Mouse (Mus musculus) hematopoietic stem cell, adult 5-6 weeks (primary cell): Measurements from ENCODE around the gene Gimap5. TPM values are rescaled to one million over a fixed set of nuclear protein-coding genes. Genes with fewer than 3 reads are reported as not detected.
A peak's percentile ranks its signal among the peaks of the same experiment; 100 is the strongest.

Experiments used
- ATAC-seq, 2 experiments: fragments of 125-278 bp in 1 of 2; replicated peaks in 1 of 2; 2 replicates each; pipeline ENCODE4 v1.8.0; 2016 to 2017; ENCODE audit warnings: inconsistent platforms in 2 of 2, mild to moderate bottlenecking in 2 of 2, moderate number of reproducible peaks in 2 of 2, low read depth in 1 of 2, moderate TSS enrichment in 1 of 2; ENCODE audit not compliant: low FRiP score in 2 of 2, poor library complexity in 2 of 2, severe bottlenecking in 2 of 2, insufficient read depth in 1 of 2, low TSS enrichment in 1 of 2
- total RNA-seq: library from RNA; stranded (forward); fragments of 172-1452, 232-1000 nt; gene quantifications from 2 replicates; pipeline ENCODE4 v1.2.3, GENCODE M21; 2017

Gimap5 gene
- total RNA-seq = 39.8 and 45.8 TPM in 2 replicates

DNA sequence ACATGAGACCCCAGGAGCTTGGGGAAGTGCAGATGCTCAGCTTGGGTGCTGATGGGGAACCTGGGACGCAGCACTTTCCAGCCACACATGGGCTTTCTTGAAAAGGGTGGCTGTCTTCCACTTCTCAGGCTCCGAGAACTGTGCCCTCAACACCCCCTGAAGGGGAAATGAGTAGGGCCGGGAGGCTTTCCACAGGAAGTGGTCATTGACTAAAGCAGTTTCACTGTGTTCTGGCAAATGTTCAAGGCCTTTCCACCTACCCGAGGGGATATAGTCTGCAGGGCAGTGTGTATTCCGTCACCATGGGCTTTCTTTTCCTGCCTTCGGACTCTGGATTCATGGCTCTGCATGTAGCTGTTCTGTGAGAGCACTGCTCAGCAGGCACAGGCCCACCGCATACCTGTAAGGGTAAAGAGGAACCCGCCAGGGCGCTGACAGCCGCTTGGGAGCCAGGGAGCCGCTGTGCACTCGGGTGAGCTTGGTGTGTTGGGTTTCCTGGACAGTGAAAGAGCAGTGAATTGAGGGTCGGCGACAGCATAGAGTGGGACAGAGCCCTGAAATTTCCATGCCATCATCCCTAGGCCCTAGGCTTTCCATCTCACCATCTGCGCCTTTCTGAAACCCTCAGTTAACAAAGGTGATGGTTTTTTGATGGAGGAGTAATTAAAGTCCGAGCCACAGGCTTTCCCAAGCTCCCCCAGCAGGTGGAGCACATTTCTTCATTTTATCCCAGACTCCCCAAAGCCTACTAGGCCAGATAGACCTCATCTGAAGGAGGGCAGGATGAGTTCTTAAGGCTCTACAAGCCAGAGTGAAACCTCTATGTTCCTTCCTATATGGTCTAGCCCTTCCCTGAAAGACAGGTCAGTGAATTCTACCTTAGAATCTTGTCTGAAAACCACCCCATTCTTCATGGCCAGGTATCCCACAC, at the start of gene Gimap5:
Gimap5 (plus strand) TSS at position 239 of the 931 bp plus-strand sequence.
- peak; percentile 80 to 85 for ATAC-seq

DNA sequence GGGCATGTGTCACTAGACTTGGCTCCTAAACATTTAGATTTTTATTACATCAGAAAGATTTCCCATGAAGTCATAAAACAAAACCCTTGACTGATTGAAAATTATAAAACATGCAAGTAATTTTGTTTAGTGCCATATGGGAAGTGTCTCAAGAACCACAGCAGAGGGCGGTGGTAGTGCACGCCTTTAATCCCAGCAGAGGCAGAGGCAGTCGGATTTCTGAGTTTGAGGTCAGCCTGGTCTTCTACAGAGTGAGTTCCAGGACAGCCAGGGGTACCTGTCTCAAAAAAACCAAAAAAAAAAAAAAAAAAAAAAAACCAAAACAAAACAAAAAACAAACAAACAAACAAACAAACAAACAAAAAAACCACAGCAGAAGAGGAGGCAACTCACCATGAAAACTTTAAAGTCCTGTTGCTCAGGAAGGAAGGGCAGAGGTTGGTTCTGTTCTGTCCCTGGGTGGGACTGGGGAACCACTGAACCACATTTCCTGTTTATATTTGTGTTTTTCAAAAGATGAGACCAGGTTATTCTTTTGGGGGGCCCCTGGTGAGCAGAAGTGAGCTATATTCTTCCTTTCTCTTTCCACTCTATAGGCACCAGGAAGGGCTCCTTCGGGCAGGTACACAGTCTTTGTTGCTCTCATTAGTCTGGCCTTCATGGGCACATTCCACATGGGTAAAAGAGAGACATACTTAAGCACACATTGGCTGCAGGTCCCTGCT, 49.0 kb upstream of the Gimap5 start:
- no peak for ATAC-seq

DNA sequence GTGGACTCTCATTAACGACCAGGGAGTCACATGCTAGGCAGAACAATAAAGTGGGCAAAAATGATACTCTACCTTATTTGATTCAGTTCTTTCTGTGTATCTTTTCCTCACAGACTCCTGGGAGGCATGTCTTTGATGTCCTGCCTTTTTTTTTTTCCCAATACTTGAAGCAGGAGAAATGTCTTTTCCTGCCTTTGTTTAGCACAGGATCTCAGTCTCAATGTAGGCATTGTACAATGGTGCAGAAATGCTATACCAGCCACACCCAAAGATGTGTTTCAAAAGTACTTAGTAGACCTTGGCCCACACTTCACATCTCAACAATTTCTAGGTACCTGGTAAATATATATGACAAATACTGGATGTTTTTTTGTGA, 48.5 kb upstream of the Gimap5 start:
- no peak for ATAC-seq

DNA sequence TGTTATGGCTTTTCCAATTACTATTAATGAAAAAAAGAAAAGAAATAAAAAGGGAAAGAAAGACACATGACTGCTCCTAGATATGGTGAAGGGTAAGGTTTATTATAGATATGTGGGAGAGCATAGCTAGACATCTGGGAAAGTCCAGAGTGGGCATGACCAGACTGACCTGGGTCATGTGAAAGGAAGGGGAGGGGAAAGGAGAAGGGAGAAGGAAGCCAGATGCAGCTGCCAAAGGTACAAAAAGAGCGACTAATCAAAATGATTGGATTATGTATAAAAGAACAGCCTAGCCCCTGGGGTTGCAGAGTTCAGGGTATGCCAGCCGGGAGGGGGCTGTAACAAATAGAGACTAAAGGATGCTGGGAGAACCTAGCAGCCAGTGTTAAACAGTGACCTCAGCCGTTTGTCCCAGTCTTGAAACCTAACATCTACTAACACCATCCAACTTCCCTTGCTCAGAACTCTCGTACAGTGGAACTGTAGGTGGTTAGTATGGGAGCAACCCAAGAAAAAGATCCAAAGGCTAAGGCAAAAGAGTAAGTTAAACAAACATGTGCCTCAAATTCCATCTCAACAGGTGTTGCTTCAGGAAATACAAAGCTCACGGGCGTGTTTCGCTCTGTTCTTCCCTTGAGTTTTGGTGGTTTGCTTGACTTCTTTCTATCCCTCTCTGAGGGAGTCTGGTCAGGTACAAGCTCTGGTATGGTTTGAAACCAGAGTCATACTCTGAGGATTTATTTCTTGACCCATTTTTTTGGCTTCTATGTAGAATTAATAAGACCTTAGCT, 47.7 kb upstream of the Gimap5 start:
- ATAC-seq = no peak

DNA sequence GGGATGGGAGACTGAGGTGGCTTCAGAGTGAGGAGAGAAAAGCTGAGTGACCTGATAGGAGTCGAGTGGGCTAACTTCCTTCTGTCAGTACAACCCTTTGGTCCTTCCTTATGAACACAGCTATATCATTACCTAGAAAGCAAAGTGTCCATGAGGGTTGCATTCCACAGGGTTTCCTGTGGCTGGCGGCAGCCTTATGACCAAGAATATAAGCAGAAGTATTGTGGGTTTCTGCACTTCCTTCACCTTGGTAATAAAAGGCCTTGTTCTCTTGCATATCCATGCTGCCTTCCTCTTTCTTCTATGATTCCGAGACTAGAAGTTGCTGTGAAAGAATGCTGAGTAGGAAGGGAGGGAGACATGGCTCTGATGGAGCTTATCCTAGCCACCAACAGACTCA, 47.1 kb upstream of the Gimap5 start:
- ATAC-seq = peak; percentile 65 to 68

DNA sequence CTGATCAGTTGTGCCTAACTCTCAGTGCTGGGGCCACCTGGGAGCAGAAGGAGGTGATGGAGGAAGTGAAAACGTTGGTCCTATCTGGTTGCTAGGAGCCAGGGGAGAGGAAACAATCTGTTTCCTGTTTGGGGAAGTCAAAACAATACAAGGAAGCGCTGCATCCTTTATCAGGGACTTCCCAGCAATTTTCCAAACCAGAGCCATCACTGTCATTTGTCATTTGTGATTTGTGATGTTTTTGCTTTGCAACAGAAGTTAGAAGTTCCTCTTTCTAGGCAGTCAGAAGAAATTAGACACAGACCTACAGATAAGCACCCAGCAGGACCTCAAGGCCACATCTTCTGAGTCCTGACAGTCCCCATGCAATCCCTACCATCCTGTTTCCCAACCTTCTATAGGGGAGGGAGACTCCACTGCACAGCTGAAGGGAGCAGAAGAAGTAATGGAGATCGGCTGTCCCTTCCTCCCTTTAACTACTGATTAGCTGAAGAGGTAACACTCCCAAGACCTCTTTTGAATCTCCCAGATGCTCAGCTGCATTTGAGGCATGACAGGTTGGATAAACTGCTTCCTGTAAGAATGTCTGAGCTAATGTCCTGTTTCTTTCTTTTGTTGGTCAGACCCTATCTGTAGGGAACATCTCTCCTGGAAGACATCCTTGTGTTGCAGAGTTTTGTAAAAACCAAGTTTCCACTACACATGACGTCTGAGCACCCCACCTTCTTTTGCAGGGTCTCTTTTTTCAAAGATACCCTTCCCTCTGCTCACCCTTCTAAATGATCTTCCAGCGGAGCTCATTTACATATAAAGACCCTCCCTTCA, 45.5 kb upstream of the Gimap5 start:
- peak; percentile 77 to 78 for ATAC-seq

DNA sequence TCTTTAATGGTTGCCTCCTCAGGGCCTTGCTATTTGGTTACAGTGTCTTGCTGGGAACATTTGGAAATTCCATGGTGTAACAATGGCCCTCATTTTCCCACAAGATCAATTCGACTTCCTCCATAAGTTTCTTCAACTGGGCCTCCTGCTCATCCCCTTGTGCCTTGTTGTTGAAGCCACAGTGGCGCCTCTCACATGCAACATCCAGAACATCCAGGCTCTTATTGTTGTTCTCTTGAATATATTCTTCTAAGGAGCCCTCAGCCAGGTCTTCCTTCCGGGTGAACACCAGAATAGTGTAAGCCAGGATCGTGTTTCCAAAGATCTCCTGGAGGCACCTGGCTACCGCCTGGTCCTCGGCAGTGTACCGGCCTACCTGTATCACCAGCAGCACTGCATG, 43.9 kb upstream of the Gimap5 start:
- no peak for ATAC-seq

DNA sequence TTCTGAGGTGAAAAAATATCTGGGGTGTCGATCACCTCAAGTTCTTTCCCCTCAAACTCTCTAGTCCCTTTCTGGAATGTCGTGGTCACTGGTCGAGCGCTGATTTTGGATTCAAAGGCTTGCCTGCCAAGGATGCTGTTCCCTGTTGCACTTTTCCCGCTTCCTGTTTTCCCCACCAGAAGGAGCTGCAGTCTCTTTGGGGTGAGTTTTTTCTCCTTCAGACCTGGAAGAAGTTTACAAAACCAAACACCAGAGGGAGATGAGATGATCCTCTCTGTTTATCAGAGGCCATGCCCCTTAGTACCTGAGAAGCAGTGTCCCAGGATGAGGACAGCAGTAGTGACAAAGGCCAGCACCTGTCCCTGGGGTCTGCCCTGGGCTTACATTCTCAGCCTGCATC, 43.4 kb upstream of the Gimap5 start:
- ATAC-seq = no peak

DNA sequence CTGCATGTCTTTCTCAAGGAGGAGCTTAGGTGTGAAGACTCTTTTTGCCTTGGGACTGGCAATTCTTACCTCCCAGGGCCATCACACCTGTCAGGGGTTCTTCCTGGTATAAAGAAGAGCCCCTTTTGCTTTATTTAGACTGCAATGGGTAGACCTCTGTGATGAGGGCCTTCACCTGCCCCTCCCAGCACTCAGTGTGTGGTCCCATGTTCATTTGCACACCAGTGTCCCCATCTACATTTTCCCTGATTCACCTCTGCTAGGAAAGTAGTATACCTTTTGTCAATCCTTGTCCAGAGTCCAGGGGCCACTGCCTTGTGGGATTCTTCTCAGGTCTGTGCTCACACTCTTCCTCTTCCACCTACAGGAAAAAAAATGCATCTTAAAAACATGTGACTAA, 41.9 kb upstream of the Gimap5 start:
- ATAC-seq = no peak

DNA sequence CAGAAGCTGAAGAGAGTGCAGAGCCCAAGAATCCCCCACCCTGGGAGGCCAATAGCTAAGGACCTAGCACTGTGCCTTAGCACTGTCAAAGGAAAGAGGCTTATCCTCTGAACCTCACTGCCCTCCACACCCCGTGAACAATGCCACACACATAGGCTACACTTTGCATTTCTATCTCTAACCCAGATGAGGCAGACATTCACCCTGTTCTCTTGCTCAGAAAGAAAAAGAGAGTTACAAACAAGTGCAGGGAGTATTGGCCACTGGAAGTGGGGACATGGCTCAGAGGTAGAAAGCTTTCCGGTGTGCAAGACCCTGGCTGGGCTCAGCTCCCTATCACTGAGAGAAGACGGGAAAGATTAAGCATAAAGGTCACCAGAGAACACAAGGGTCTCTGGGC, 39.9 kb upstream of the Gimap5 start:
- no peak for ATAC-seq

DNA sequence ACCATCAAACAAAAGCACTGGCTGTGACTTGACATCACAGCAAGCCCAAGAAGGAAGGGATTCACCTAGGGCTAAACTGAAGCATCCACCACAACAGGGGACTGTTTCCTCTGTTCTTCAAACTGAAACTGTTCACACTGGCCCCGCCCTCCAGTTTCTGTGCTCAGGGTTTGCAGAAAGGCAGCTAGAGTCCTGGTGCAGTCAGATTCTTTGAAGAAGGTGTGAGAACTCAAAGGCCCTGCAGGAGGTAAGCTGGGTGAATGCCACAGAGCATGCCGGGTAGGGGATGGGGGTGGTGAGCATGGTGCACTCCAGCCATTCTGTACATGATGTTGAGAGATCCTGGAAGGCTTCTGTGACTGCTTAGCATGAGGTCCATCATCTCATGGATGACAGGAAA, 27.5 kb upstream of the Gimap5 start, which contains the start of the genes Gm28053 and Gimap7:
Gm28053 (plus strand) TSS at position 153 of the 400 bp plus-strand sequence.
Gimap7 (plus strand) TSS at position 167 of the 400 bp plus-strand sequence.
- ATAC-seq = peak; percentile 76 to 83

DNA sequence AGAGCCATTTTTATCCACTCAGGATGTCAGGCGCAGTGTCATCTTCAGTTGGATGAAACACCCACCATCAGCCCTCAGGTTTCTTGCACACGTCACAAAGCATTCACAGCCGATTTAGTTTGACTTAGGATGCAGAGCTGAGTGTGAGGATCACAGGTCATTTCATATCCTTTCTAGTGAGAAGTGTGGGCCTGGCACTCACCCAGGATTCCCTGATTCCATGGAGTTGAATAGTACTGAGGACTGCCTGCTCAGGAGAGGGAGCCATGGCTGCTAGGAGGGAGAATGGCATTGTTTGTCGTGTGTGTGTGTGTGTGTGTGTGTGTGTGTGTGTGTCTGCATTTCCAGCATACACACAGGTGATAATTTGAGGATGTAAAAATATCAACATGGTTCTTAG, 25.7 kb upstream of the Gimap5 start:
- no peak for ATAC-seq

DNA sequence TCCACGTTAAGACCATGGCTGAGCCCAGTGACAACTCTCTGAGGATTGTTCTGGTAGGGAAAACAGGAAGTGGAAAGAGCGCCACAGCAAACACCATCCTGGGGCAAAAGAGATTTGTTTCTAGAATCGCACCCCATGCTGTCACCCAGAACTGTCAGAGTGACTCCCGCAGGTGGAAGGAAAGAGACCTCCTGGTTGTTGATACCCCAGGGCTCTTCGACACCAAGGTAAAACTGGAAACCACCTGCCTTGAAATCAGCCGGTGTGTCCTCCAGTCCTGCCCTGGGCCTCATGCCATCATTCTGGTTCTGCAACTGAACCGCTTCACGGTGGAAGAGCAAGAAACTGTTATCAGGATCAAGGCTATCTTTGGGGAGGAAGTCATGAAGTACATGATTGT, 22.5 kb upstream of the Gimap5 start:
- ATAC-seq = no peak

DNA sequence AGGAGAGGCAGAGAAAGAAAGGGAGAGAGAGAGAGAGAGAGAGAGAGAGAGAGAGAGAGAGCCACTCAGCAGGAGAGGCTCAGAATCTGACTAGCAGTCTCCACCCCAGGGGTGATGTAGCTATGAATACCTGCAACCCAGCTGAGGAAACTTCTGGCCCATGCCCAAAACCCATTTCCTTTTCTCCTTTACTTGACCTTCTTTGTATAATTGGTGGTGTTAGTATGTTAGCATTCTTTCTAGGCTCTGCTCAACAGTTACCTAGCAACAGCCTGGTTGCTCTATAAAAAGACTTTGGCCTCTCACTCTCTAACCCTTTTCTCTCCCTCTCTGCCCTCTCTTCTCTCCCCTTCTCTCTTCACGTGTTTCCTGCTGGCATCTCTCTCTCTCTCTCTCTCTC, 20.5 kb upstream of the Gimap5 start:
- peak; percentile 51 to 61; a peak in 3 of 4 replicates for ATAC-seq

DNA sequence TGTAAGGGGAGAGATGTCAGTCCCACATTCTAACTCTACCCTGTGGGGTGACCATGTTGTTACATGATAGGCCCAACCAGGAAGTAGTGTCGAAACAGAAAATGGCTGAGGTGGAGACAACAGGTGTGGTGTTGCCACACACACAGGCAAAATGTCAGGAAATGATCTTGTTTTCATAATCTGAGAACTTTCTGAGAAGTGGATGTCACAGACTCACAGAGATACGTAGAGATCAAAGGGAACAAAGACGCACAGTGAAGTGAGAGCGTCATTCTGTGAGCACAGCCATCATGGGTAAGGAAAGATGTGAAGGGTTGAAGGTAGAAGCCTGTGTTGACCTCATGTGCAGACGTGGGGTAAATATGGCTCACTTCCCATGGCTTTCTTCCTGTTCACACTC, 18.2 kb upstream of the Gimap5 start:
- ATAC-seq = no peak

DNA sequence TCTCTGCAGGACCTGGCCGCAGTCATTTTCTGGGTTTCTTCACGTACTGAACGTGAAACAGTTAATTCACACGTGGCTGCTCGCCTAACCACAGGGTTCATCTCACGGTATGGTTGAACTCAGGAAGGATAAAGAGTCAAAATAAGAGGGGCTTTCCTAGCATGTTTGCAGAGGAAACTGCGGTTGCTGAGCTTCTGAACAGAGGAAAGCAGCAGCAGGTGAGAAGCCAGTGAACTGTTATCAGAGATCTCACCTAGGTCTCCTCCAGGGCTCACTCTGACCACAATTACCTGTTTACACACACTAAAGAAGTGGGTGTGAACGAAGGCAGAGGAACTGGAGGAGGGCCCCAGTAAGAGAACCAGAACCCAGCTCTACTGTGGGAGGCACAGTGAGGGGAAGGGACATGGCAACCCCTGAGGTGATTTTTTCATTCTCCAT, 13.1 kb upstream of the Gimap5 start:
- ATAC-seq = peak; percentile 80

DNA sequence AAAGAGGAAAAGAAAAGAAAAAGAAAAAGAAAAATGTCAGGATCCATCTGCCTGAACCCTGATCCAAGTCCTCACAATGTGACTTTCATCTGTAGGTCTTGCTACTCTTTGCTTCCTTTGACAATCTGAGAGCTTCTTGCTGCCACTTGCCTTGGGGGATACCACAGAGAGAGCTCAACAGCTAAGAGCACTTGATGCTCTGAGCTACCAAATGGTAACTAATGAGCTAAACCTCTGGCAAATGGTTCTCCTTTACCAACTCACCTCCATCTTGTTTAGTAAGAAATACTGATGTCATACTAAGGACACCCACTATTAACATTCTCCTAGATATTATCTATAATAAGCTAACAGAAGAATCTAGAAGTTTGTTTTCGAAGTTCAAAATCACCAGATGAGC, 12.3 kb upstream of the Gimap5 start:
- no peak for ATAC-seq
